Mouse (Mus musculus) monocyte, adult 59 days (primary cell): ENCODE data around the gene Actbl2. TPM values are rescaled to one million over a fixed set of nuclear protein-coding genes. Genes with fewer than 3 reads are reported as not detected.

Experiments used
- total RNA-seq, 2 experiments: library from RNA; stranded (reverse); gene quantifications; one replicate each; pipeline ENCODE4 v1.2.4; 2023

Gene Actbl2
- total RNA-seq, result not detected

DNA sequence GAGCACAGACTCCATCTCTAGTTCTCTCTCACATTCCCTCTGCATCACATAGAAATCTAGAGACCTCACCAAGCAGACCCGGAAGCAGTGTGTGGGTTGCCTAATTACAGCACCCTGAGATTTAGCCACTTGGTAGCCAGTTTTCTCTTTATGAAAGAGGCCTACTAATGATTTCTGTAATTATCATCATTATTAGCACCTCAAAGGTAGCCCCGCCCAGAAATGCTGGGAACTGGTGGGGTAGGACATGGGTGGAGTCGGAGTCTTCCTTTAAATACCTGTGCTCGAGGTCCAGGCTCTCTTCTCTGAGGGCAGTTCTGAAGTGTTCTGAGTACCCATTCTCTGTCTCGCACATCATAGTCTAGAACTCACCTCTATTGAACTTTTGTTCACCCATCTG is at the start of gene Actbl2:
TSS of gene Actbl2 (plus strand) at position 301 of the 400 bp plus-strand sequence.

Other genes starting within 250 kb of the Actbl2 start
- 10 to 100 TPM; 78.3 to 83.7 TPM for gene Gpbp1, start 235.1 kb downstream of the Actbl2 start, total RNA-seq